Mouse (Mus musculus) intestine, postnatal 0 days (tissue): ENCODE data around the gene Ccdc148. TPM values are rescaled to one million over a fixed set of nuclear protein-coding genes. Genes with fewer than 3 reads are reported as not detected.

ENCODE experiments used
- ATAC-seq: fragments of 200-750 bp; cut with Nextera tagmentation; 2 replicates; pipeline ENCODE4 v1.8.0; 2017; ENCODE audit warnings: mild to moderate bottlenecking, moderate TSS enrichment, moderate library complexity
- H3K27ac ChIP-seq: fragments of 300-500 bp; sonication (generic); 2 replicates; pipeline ENCODE4 v1.5.1; 2014; ENCODE audit warnings: mild to moderate bottlenecking, low read depth, low read length, moderate library complexity
- H3K27me3 ChIP-seq: fragments of 300-500 bp; sonication (generic); replicated peaks from 2 replicates; pipeline ENCODE4 v1.6.1; 2014; ENCODE audit warnings: low read length, mixed read lengths; ENCODE audit not compliant: control insufficient read depth, insufficient read depth
- H3K36me3 ChIP-seq: fragments of 300-500 bp; sonication (generic); 2 replicates; pipeline ENCODE4 v1.6.1; 2014; ENCODE audit warnings: mild to moderate bottlenecking, moderate library complexity; ENCODE audit not compliant: control insufficient read depth, insufficient read depth
- H3K4me1 ChIP-seq: fragments of 300-500 bp; sonication (generic); replicated peaks from 2 replicates; pipeline ENCODE4 v1.6.1; 2014; ENCODE audit warnings: antibody characterized with exemption, low read length, mixed read lengths; ENCODE audit not compliant: control insufficient read depth, insufficient read depth
- H3K4me2 ChIP-seq: fragments of 300-500 bp; sonication (generic); replicated peaks from 2 replicates; pipeline ENCODE4 v1.6.1; 2014; ENCODE audit warnings: low read depth, mild to moderate bottlenecking, moderate library complexity
- H3K4me3 ChIP-seq: fragments of 300-500 bp; sonication (generic); 2 replicates; pipeline ENCODE4 v1.5.1; 2014; ENCODE audit warnings: low read depth, low read length
- H3K9ac ChIP-seq: fragments of 300-500 bp; sonication (generic); 2 replicates; pipeline ENCODE4 v1.6.1; 2014; ENCODE audit warnings: mild to moderate bottlenecking, low read depth, low read length
- H3K9me3 ChIP-seq: fragments of 300-500 bp; sonication (generic); 2 replicates; pipeline ENCODE4 v1.6.1; 2016; ENCODE audit warnings: mixed run types; ENCODE audit not compliant: control insufficient read depth
- CTCF ChIP-seq: sonication (generic); IDR thresholded peaks from 2 replicates; pipeline ENCODE4 v1.5.1; 2016; ENCODE audit warnings: low read depth, mild to moderate bottlenecking, control low read depth, antibody characterized with exemption, moderate library complexity
- WGBS: fragments of 180-500 bp; shearing (Covaris S2); extraction: QIAGEN DNeasy Blood & Tissue Kit; methylation state at CpG from one replicate; pipeline ENCODE4 v1.1.7; 2014; 5-methylcytosine and 5-hydroxymethylcytosine counted together
- polyA plus RNA-seq: library from polyadenylated mRNA; unstranded; fragments of >200 nt; fragmentation: Nextera tagmentation; extraction: Ambion mirVana; gene quantifications from 2 replicates; pipeline ENCODE4 v1.2.1, GENCODE M21; 2015

Ccdc148 gene
- polyA plus RNA-seq, 1 experiment from 2014 or later, result 0.81 TPM

GRCm38 (mm10) chr2:58832253-58832980 is 328.1 kb downstream of the Ccdc148 start:
- Histone ChIP-seq H3K9ac (no peak overlapping the region), H3K9me3 (no peaks in the 10 kb centered on the region), H3K4me2 (no peak overlapping the region), H3K4me3 (no peak overlapping the region), H3K36me3 (no peaks in the 10 kb centered on the region), H3K27me3 (no peaks in the 10 kb centered on the region), H3K4me1 (no peaks in the 10 kb centered on the region), H3K27ac (no peak overlapping the region)
- no peak for ATAC-seq
- TF ChIP-seq CTCF, result no peak
- WGBS, result 93% methylated on average over 20 of the region's 20 CpGs

- no peaks in the 10 kb centered on the region for H3K9me3 ChIP-seq
- no peaks in the 10 kb centered on the region for H3K36me3 ChIP-seq
- TF ChIP-seq CTCF, result peak; percentile 46
- H3K4me3 ChIP-seq, result no peak overlapping the region
- no peak overlapping the region for H3K27ac ChIP-seq
- H3K4me1 ChIP-seq, result no peaks in the 10 kb centered on the region
- H3K9ac ChIP-seq, result no peak overlapping the region
- WGBS, result 55% methylated on average over 7 of the region's 7 CpGs
- no peak for ATAC-seq
- no peaks in the 10 kb centered on the region for H3K27me3 ChIP-seq
- H3K4me2 ChIP-seq, result no peak overlapping the region
Measured at GRCm38 (mm10) chr2:58829981-58830742, 330.3 kb downstream of the Ccdc148 start.

GRCm38 (mm10) chr2:58828910-58829600 is 331.4 kb downstream of the Ccdc148 start:
- Histone ChIP-seq H3K9ac (no peak overlapping the region), H3K36me3 (no peaks in the 10 kb centered on the region), H3K4me1 (no peaks in the 10 kb centered on the region), H3K4me3 (no peak overlapping the region), H3K4me2 (no peak overlapping the region), H3K27ac (no peak overlapping the region), H3K9me3 (no peaks in the 10 kb centered on the region), H3K27me3 (no peaks in the 10 kb centered on the region)
- TF ChIP-seq CTCF, result no peak
- 49% methylated on average over 3 of the region's 3 CpGs for WGBS
- no peak for ATAC-seq

- Histone ChIP-seq H3K36me3 (no peaks in the 10 kb centered on the region), H3K4me1 (no peaks in the 10 kb centered on the region), H3K4me3 (no peak overlapping the region), H3K9me3 (no peaks in the 10 kb centered on the region), H3K4me2 (no peak overlapping the region), H3K27ac (no peak overlapping the region), H3K9ac (no peak overlapping the region), H3K27me3 (no peaks in the 10 kb centered on the region)
- ATAC-seq, result no peak
- TF ChIP-seq CTCF, result no peak
- WGBS, result 68% methylated on average over 2 of the region's 2 CpGs
Measured at GRCm38 (mm10) chr2:58812941-58813340, 347.5 kb downstream of the Ccdc148 start.

- Histone ChIP-seq H3K27me3 (no peaks in the 10 kb centered on the region), H3K4me1 (no peaks in the 10 kb centered on the region), H3K9ac (no peak overlapping the region), H3K36me3 (no peaks in the 10 kb centered on the region), H3K4me2 (no peak overlapping the region), H3K4me3 (no peak overlapping the region), H3K27ac (no peak overlapping the region), H3K9me3 (no peaks in the 10 kb centered on the region)
- TF ChIP-seq CTCF, result no peak
- no peak for ATAC-seq
- 76% methylated on average over 5 of the region's 5 CpGs for WGBS
Measured at GRCm38 (mm10) chr2:58799623-58800022, 360.9 kb downstream of the Ccdc148 start.

GRCm38 (mm10) chr2:58799126-58799525 is 361.4 kb downstream of the Ccdc148 start:
- Histone ChIP-seq H3K27ac (no peak overlapping the region), H3K4me1 (no peaks in the 10 kb centered on the region), H3K36me3 (no peaks in the 10 kb centered on the region), H3K4me2 (no peak overlapping the region), H3K9ac (no peak overlapping the region), H3K9me3 (no peaks in the 10 kb centered on the region), H3K4me3 (no peak overlapping the region), H3K27me3 (no peaks in the 10 kb centered on the region)
- 83% methylated on average over 9 of the region's 9 CpGs for WGBS
- ATAC-seq, result no peak
- no peak for TF ChIP-seq CTCF
